ENCODE assay signal across 15 mouse cellular contexts in genomic region chr11:99144456-99144855, GRCm38 (mm10). TPM values are rescaled to one million over a fixed set of nuclear protein-coding genes. Genes with fewer than 3 reads are reported as not detected.
DNase-seq lines count a peak whose midpoint lies in the region; ATAC-seq and TF ChIP-seq lines count a peak whose summit lies in the region.
"Had no signal": no experiment of that assay in that cellular context is flagged by ENCODE, and none has a peak within 500 bp of the region (broad histone marks: within the 10 kb centered on the region; RNA-seq: fewer than 3 reads in every experiment).

No protein-coding gene starts in this region.

- TF ChIP-seq CTCF in testis, adult 2 months (IDR thresholded peaks at IDR 0.05; ENCODE audit: control insufficient read depth, insufficient read depth, insufficient replicate concordance, low read depth, low read length): no peak

- H3K4me1 ChIP-seq in heart, embryonic 13.5 days: peaks cover 52% of the 10 kb centered on the region
- no peaks in the 10 kb centered on the region for H3K4me1 ChIP-seq in testis, adult 2 months (ENCODE audit: control insufficient read depth, insufficient read depth, low read length)
- H3K4me1 ChIP-seq in embryonic facial prominence, embryonic 12.5 days: peaks cover 58% of the 10 kb centered on the region

- H3K4me2 ChIP-seq in heart, embryonic 13.5 days: peak overlapping the region; percentile 38
- no peak overlapping the region for H3K4me2 ChIP-seq in embryonic facial prominence, embryonic 12.5 days (replicated peaks)
- H3K4me2 ChIP-seq: forebrain, embryonic 12.5 days; intestine, embryonic 15.5 days had no signal

- DNase-seq in heart, adult 18-20 months: no peak
- no peak for DNase-seq in testis, postnatal 10 days (ENCODE audit: low spot score)
- DNase-seq in thymus, postnatal 25 days: peak; percentile 54
- DNase-seq in lung, postnatal 25 days (ENCODE audit: low spot score): no peak
- no peak for DNase-seq in cerebellum, adult 11 months
- DNase-seq: cerebellum, adult 11-12 months; gastrocnemius, postnatal 10 days; kidney, postnatal 14 days had no signal

- 0 out of 2 replicates have a peak overlapping the region, but pooled peaks have one; percentile 11 for H3K9ac ChIP-seq in heart, embryonic 13.5 days
- H3K9ac ChIP-seq in embryonic facial prominence, embryonic 12.5 days: no peak overlapping the region
- H3K9ac ChIP-seq: forebrain, embryonic 12.5 days; intestine, embryonic 15.5 days; liver, embryonic 14.5 days had no signal

- no peaks in the 10 kb centered on the region for H3K27me3 ChIP-seq in heart, embryonic 13.5 days (replicated peaks)
- H3K27me3 ChIP-seq in testis, adult 2 months (ENCODE audit: control insufficient read depth, insufficient read depth, low read length): no peaks in the 10 kb centered on the region
- H3K27me3 ChIP-seq in embryonic facial prominence, embryonic 12.5 days: no peaks in the 10 kb centered on the region
- H3K27me3 ChIP-seq: forebrain, embryonic 12.5 days; intestine, embryonic 15.5 days had no signal

- H3K27ac ChIP-seq in heart, embryonic 13.5 days (replicated peaks): no peak overlapping the region
- no peak overlapping the region for H3K27ac ChIP-seq in testis, adult 2 months (ENCODE audit: control insufficient read depth, insufficient read depth, low read depth, low read length)
- H3K27ac ChIP-seq in embryonic facial prominence, embryonic 12.5 days: 0 out of 2 replicates have a peak overlapping the region, but pooled peaks have one; percentile 50
- H3K27ac ChIP-seq: forebrain, embryonic 12.5 days; intestine, embryonic 15.5 days; left cerebral cortex, adult 2 months; liver, embryonic 14.5 days had no signal

- no peak for ATAC-seq in heart, embryonic 13.5 days (ENCODE audit: extremely low read depth, insufficient number of reproducible peaks, low FRiP score, low TSS enrichment)
- ATAC-seq in embryonic facial prominence, embryonic 12.5 days (ENCODE audit: insufficient number of reproducible peaks, insufficient read depth, low FRiP score, low TSS enrichment): no peak
- ATAC-seq: intestine, embryonic 15.5 days had no signal

- no peaks in the 10 kb centered on the region for H3K36me3 ChIP-seq in heart, embryonic 13.5 days
- no peaks in the 10 kb centered on the region for H3K36me3 ChIP-seq in testis, adult 2 months (ENCODE audit: control insufficient read depth, insufficient read depth, low read length)
- no peaks in the 10 kb centered on the region for H3K36me3 ChIP-seq in embryonic facial prominence, embryonic 12.5 days
- H3K36me3 ChIP-seq: forebrain, embryonic 12.5 days; intestine, embryonic 15.5 days had no signal

- TF ChIP-seq POLR2A in testis, adult 2 months (IDR thresholded peaks at IDR 0.05; ENCODE audit: control insufficient read depth, low read depth, low read length): no peak

- WGBS in heart, embryonic 13.5 days: 37% methylated on average over 5 of the region's 5 CpGs
- 80% methylated on average over 5 of the region's 5 CpGs for WGBS in embryonic facial prominence, embryonic 12.5 days

- H3K4me3 ChIP-seq in heart, embryonic 13.5 days: no peak overlapping the region
- H3K4me3 ChIP-seq in testis, adult 2 months (ENCODE audit: control insufficient read depth, low read depth, low read length): peak overlapping the region; percentile 66
- H3K4me3 ChIP-seq in embryonic facial prominence, embryonic 12.5 days: no peak overlapping the region
- H3K4me3 ChIP-seq: forebrain, embryonic 12.5 days; intestine, embryonic 15.5 days; left cerebral cortex, adult 2 months had no signal

- no peaks in the 10 kb centered on the region for H3K9me3 ChIP-seq in heart, embryonic 13.5 days
- no peaks in the 10 kb centered on the region for H3K9me3 ChIP-seq in embryonic facial prominence, embryonic 12.5 days
- H3K9me3 ChIP-seq: forebrain, embryonic 12.5 days; intestine, embryonic 15.5 days had no signal

RNA-seq across cellular contexts. Expression of gene Ccr7, which starts 10.4 kb away (rescaled TPM):
- polyA plus RNA-seq in heart, embryonic 13.5 days (2015; fragmentation: Nextera tagmentation; extraction: Ambion mirVana): 0.14 and 0.23 TPM in 2 replicates
- 1 to 10 TPM in 1 of 2 experiments, under 1 TPM in 1; 0.30 to 2.8 TPM for total RNA-seq in heart, adult 18-20 months (2021)
- 0.76 and 2.0 TPM in 2 replicates for polyA plus RNA-seq in testis, adult 2 months (2012; rRNA removed)
- 0.81 TPM in 2 replicates for polyA plus RNA-seq in embryonic facial prominence, embryonic 12.5 days (2016; fragmentation: Nextera tagmentation; extraction: Ambion mirVana)
- total RNA-seq: left cerebral cortex, adult 2 months had no signal
- polyA plus RNA-seq: forebrain, embryonic 12.5 days had no signal

RNA-seq across cellular contexts. Expression of gene Tns4, which starts 55.4 kb away (rescaled TPM):
- 0.15 and 0.21 TPM in 2 replicates for polyA plus RNA-seq in heart, embryonic 13.5 days (2015; fragmentation: Nextera tagmentation; extraction: Ambion mirVana)
- total RNA-seq in heart, adult 18-20 months (2021): under 1 TPM; 0.07 to 0.18 TPM
- 2.0 and 3.3 TPM in 2 replicates for polyA plus RNA-seq in testis, adult 2 months (2012; rRNA removed)
- 0.24 and 0.28 TPM in 2 replicates for polyA plus RNA-seq in embryonic facial prominence, embryonic 12.5 days (2016; fragmentation: Nextera tagmentation; extraction: Ambion mirVana)
- total RNA-seq: gastrocnemius, postnatal 10 days had no signal
